Mouse (Mus musculus): ENCODE results near the gene Gpr84. TPM values are rescaled to one million over a fixed set of nuclear protein-coding genes. Genes with fewer than 3 reads are reported as not detected.

The Gpr84 gene
- 0.98 and 1.2 TPM in 2 replicates for polyA plus RNA-seq (2012; rRNA removed)

DNA sequence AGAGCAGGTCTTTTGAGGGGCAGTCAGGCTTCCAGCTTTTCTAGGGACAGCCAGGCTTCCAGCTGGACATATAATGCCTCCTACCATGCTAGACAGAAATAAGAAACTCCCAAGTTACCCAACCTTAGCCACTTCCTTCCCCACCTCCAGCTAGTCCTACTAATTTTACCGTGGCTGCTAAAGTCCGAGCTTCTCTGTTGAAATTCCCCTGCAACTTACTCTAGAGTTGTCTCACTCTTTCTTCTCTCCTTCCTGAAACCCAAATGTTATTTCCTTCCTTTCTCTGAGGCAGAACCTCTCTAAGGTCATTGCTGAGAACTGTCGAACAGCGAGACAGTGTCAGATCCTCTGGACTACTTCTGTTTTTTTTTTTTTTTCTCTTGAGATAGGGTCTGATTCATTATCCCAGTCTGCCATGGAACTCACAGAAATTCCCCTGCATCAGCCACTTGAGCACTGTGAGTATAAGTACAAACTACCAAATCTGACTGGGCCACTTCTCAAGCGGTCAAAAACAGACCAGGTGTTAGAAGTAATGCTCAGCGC, at the start of gene Gpr84:
Gene Gpr84 (minus strand): TSS at position 248 of the 546 bp plus-strand sequence.
- Histone ChIP-seq H3K4me3 (ENCODE audit: insufficient read depth, low read length) (no peak within 1 kb of the TSS), H3K27ac (ENCODE audit: insufficient read depth, low read length) (no peak within 1 kb of the TSS), H3K4me1 (ENCODE audit: control insufficient read depth, insufficient read depth, low read length) (peaks cover 2% of the 10 kb centered on the region; the same call in 1 of the 2 replicates)
- no peak for TF ChIP-seq CTCF (IDR thresholded peaks at IDR 0.05; ENCODE audit: extremely low read depth, insufficient read depth, low read length)
- TF ChIP-seq POLR2A (IDR thresholded peaks at IDR 0.05; ENCODE audit: extremely low read depth, insufficient read depth, low read length): no peak

DNA sequence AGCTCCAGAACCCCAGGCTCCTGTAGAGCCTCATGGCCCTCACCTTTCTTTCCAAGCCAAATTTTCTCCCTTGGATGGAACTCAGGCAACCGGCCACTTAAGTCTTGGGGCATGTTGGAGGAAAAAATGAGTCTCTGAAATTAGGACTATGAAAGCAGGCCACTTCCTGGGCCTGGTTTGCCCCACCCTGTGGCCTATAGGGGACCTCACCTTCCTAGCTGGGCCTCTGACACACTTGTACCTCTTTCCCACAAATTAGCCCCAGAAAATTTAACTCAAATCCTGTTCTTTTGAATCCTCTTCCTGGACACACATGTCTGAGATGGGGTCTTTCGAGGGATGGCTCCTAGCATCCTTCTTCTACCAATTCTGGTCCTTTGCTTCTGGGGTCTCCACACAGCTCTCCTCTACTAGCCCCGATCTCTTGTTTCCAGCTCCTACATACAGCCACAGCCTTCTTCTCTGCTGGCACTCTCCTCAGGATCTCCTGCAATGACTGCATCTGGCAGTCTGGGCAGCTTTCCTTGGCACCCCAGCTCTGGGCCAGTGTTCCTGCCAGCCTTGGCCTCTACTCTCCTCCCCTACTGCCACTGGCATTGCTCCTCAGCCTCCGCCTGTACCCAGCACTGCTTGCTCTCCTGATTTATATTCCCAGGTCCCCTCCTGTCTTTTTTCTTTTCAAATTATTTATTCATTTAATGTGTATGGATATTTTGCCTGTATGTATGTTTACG, 49.6 kb upstream of the Gpr84 start:
- H3K4me3 ChIP-seq (ENCODE audit: insufficient read depth, low read length): no peak overlapping the region
- H3K27ac ChIP-seq (ENCODE audit: insufficient read depth, low read length): no peak overlapping the region
- no peaks in the 10 kb centered on the region for H3K4me1 ChIP-seq (ENCODE audit: control insufficient read depth, insufficient read depth, low read length)
- no peak for TF ChIP-seq CTCF (IDR thresholded peaks at IDR 0.05; ENCODE audit: extremely low read depth, insufficient read depth, low read length)
- no peak for TF ChIP-seq POLR2A (IDR thresholded peaks at IDR 0.05; ENCODE audit: extremely low read depth, insufficient read depth, low read length)

DNA sequence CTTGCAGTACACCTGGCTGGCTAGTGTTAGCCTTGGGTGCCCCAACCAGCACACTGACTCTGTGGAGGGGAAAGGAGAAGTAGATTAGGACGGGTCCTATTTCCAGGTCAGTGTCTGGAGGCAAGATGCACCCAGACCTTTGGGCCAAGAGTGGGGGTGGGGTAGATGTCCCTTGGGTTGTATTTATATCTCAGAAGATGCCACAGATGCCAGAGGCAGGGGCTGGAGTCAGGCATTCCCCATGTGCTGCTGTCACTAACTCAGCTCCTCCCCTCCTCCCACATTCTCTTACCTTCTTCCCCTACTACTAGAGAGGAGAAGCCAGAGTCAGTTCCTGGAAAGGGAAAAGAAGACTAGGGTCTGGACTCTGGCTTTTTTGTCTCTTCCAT, 48.7 kb upstream of the Gpr84 start:
- H3K4me3 ChIP-seq (ENCODE audit: insufficient read depth, low read length): no peak overlapping the region
- no peak for TF ChIP-seq POLR2A (IDR thresholded peaks at IDR 0.05; ENCODE audit: extremely low read depth, insufficient read depth, low read length)
- TF ChIP-seq CTCF (IDR thresholded peaks at IDR 0.05; ENCODE audit: extremely low read depth, insufficient read depth, low read length): no peak
- no peaks in the 10 kb centered on the region for H3K4me1 ChIP-seq (ENCODE audit: control insufficient read depth, insufficient read depth, low read length)
- no peak overlapping the region for H3K27ac ChIP-seq (ENCODE audit: insufficient read depth, low read length)

DNA sequence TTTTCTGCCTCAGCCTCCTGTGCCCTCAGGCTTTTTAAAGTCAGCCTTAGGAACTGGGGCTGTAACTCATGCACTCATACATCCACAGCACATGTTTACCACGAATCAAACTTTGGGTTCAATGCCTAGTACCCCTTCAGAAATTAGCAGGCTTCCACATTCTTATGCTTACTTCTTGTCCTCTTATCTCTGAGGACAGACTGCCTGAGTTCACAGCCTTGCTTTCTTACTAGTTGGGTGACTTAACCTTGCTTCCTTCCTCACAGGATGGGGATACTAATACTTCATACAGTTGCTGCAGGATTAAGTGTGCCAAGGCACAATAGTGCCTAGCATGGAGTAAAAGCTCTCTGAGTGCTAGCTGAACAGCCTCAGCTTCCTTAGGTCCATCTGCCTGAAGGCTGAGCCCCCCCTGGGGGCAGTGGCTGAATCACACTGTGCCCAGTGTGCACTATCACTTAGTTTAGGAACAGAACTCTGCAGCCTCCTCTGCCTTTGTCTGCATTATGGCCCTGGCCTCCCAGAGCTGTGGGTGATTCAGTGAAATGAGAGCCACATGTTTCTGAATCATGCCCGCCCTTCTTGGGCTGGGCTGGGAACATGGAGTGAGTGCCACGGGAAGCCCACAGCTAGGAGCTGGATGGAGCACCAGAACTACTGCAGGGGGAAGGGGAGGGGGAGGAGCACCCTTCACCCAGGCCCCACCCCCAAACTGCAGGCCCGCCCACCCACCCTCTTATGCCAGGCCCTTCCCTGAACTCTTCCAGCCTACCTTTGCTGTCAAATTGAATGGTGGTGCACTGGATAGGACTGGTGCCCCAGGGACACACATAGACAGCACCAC, 48.1 kb upstream of the Gpr84 start:
- no peak overlapping the region for H3K27ac ChIP-seq (ENCODE audit: insufficient read depth, low read length)
- TF ChIP-seq POLR2A (IDR thresholded peaks at IDR 0.05; ENCODE audit: extremely low read depth, insufficient read depth, low read length) (no peak), CTCF (IDR thresholded peaks at IDR 0.05; ENCODE audit: extremely low read depth, insufficient read depth, low read length) (no peak)
- no peak overlapping the region for H3K4me3 ChIP-seq (ENCODE audit: insufficient read depth, low read length)
- no peaks in the 10 kb centered on the region for H3K4me1 ChIP-seq (ENCODE audit: control insufficient read depth, insufficient read depth, low read length)

- H3K4me3 ChIP-seq (ENCODE audit: insufficient read depth, low read length): no peak overlapping the region
- TF ChIP-seq CTCF (IDR thresholded peaks at IDR 0.05; ENCODE audit: extremely low read depth, insufficient read depth, low read length): no peak
- no peak for TF ChIP-seq POLR2A (IDR thresholded peaks at IDR 0.05; ENCODE audit: extremely low read depth, insufficient read depth, low read length)
- H3K4me1 ChIP-seq (ENCODE audit: control insufficient read depth, insufficient read depth, low read length): no peaks in the 10 kb centered on the region
- H3K27ac ChIP-seq (ENCODE audit: insufficient read depth, low read length): no peak overlapping the region
Measured at GRCm38 (mm10) chr15:103357817-103358216, 47.4 kb upstream of the Gpr84 start.

- TF ChIP-seq CTCF (IDR thresholded peaks at IDR 0.05; ENCODE audit: extremely low read depth, insufficient read depth, low read length) (no peak), POLR2A (IDR thresholded peaks at IDR 0.05; ENCODE audit: extremely low read depth, insufficient read depth, low read length) (no peak)
- Histone ChIP-seq H3K27ac (ENCODE audit: insufficient read depth, low read length) (no peak overlapping the region), H3K4me3 (ENCODE audit: insufficient read depth, low read length) (no peak overlapping the region), H3K4me1 (ENCODE audit: control insufficient read depth, insufficient read depth, low read length) (no peaks in the 10 kb centered on the region)
Measured at GRCm38 (mm10) chr15:103356130-103356529, 45.7 kb upstream of the Gpr84 start.

DNA sequence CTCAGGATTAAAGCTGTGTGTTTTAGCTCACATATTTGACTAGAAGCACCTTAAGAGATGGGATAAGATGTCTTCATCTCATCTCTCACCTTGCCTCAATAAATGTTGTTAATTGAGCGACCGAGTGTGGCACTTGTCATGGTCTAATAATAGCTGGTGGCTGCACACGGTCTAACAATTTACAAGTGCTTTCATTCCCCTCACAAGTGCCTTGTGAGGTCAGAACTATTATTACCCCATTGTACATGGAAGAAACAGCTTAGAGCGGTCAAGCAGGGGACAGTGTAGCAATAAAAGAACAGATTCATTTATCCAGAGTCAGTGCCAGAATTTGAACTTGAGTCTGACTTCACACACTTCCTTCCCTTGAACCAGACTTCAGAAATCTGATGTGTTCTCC, 45.0 kb upstream of the Gpr84 start:
- no peak for TF ChIP-seq POLR2A (IDR thresholded peaks at IDR 0.05; ENCODE audit: extremely low read depth, insufficient read depth, low read length)
- no peak for TF ChIP-seq CTCF (IDR thresholded peaks at IDR 0.05; ENCODE audit: extremely low read depth, insufficient read depth, low read length)
- H3K27ac ChIP-seq (ENCODE audit: insufficient read depth, low read length): no peak overlapping the region
- H3K4me1 ChIP-seq (ENCODE audit: control insufficient read depth, insufficient read depth, low read length): no peaks in the 10 kb centered on the region
- H3K4me3 ChIP-seq (ENCODE audit: insufficient read depth, low read length): no peak overlapping the region

DNA sequence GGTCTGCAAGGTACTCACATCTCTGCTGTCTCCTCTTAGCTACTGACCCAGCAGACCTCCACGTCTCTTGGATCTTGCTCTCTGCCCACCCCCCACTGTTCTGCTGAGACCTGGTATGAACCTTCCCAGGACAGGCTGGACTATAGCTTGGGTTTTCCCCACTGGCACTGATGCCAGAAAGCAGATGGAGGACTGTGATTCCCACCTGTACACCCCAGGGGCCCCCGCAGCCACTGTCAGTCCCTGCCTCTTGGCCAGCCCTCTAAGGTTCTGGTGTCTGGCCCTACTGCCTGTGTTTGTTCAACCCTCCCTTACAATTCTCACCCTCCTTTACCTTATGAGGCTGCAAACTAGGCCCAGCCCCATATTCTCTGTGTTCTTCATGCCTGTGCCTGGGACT, 44.3 kb upstream of the Gpr84 start:
- no peak overlapping the region for H3K27ac ChIP-seq (ENCODE audit: insufficient read depth, low read length)
- no peak overlapping the region for H3K4me3 ChIP-seq (ENCODE audit: insufficient read depth, low read length)
- H3K4me1 ChIP-seq (ENCODE audit: control insufficient read depth, insufficient read depth, low read length): no peaks in the 10 kb centered on the region
- TF ChIP-seq CTCF (IDR thresholded peaks at IDR 0.05; ENCODE audit: extremely low read depth, insufficient read depth, low read length): no peak
- no peak for TF ChIP-seq POLR2A (IDR thresholded peaks at IDR 0.05; ENCODE audit: extremely low read depth, insufficient read depth, low read length)

GRCm38 (mm10) chr15:103353511-103354256, 43.3 kb upstream of the Gpr84 start:
- no peak for TF ChIP-seq POLR2A (IDR thresholded peaks at IDR 0.05; ENCODE audit: extremely low read depth, insufficient read depth, low read length)
- TF ChIP-seq CTCF (IDR thresholded peaks at IDR 0.05; ENCODE audit: extremely low read depth, insufficient read depth, low read length): no peak
- H3K27ac ChIP-seq (ENCODE audit: insufficient read depth, low read length): no peak overlapping the region
- no peaks in the 10 kb centered on the region for H3K4me1 ChIP-seq (ENCODE audit: control insufficient read depth, insufficient read depth, low read length)
- no peak overlapping the region for H3K4me3 ChIP-seq (ENCODE audit: insufficient read depth, low read length)
